Mouse (Mus musculus) heart, postnatal 25 days (tissue): ENCODE results near the gene Akap2. TPM values are rescaled to one million over a fixed set of nuclear protein-coding genes. Genes with fewer than 3 reads are reported as not detected.

Experiments
- DNase-seq: peaks from one replicate; pipeline ENCODE4 v3.0.0; 2022; ENCODE audit warnings: low spot score
- intact Hi-C: fragments of 180-260 bp; cut with DNase I; formaldehyde crosslinking; loops from one replicate; pipeline ENCODE4 v1.15.1; 2025
- total RNA-seq, 2 experiments: library from RNA; stranded (reverse); gene quantifications; 2 replicates each; pipeline ENCODE4 v1.2.3; 2021

Gene Akap2
- total RNA-seq, 2 experiments from 2014 or later, result 84.4 to 96.1 TPM

DNA sequence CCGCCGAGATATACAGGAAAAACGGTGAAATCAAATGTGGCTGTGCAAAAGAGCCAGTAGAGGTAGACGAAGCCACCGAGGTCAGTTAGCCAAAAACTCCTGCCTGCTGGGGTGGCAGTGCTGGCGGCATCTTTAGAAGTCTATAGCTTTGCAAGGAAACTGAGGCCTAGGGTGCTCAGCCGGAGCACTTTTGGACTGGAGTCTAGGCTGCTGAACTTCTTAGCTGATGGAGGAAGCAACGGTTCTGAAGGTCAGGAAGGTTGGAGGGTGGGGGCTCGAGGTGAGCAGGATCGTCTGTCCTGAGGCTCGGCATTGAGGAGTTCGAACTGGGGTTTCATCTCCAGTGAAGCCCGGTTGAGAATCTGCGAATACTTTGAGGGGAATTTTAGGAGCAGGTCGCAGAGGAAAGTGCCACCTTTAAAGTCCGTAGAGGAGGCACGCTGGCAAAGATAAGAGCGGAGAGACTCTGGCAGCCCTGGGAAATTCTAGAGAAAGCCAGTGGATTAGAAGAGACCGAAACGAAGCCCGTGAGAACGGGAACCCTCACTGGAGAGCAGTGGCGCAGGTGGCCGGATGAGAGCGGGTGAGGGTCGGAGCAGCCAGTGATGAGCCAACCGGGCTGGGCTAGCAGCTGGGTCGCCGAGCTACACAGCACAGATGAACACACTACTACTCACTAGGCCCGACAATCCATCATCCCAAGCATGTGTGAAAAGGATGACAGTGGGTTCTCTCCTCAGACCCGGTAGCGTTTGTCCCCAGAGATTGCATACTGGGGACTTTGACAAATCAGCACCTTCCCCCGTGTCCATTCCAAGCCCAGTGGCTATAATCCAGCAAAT lies 65.3 kb downstream of the Akap2 start:
- intact Hi-C loops, result loop anchor here (2.0 to 5.0 kb wide), 4 partner anchors 32 to 108 kb away; no protein-coding TSS in a partner anchor
- DNase-seq, result no peak

DNA sequence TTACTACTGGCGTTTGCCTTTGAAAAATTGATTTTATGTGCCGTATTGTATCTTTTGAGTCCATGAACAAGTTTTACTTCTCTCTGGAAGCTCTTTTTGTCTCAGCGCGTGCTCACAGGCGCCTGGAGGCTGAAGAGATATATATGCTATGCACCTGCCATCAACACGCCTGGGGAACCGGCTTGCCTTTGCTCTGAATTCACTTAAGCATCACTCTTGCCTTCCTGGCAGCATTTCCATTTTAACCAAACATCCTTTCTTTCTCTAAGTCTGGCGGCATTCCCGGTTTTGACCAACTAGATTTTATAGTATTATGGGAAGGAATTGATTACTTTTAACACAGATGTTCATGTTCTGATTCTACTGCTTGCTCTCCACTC lies 65.9 kb downstream of the Akap2 start:
- intact Hi-C loops, result loop anchor here (2.0 to 5.0 kb wide), 4 partner anchors 31 to 109 kb away; no protein-coding TSS in a partner anchor
- no peak for DNase-seq

DNA sequence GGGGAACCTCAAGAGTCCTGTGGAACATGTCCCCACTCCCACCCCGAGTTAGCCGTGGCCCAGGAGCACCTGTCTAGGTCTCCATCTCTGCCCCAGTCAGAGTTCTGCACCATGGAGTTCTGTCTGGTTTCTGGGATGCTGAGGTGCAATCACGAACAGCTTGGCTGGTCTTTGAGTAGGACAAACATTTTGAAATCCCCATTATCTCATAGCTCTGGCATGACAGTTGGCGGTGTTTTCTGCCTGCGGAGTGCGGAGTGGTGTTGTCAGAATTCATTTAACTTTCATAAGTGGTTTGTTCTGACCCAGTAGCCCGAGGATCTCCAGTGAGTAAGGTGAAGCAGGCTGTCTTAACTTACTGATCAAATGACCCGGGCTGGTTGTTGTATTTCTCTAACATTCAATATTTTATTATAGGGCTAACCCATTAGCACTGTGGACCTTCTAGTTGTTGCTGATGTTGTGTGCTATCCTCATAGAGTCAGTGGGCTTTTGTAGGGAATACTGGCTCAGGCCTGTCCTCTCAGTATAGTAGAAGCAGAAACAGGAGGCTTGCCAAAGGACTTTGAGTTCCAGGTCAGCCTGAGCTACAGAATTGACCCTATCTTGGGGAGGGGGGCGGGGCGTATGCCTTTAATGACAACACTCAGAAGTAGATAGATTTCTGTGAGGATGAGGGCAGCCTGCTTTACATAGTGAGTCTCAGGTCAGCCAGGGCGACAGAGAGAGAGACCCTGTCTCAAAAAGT lies 66.6 kb downstream of the Akap2 start:
- DNase-seq, result peak; percentile 53
- intact Hi-C loops, result loop anchor here (2.0 to 5.0 kb wide), 4 partner anchors 31 to 109 kb away; no protein-coding TSS in a partner anchor

DNA sequence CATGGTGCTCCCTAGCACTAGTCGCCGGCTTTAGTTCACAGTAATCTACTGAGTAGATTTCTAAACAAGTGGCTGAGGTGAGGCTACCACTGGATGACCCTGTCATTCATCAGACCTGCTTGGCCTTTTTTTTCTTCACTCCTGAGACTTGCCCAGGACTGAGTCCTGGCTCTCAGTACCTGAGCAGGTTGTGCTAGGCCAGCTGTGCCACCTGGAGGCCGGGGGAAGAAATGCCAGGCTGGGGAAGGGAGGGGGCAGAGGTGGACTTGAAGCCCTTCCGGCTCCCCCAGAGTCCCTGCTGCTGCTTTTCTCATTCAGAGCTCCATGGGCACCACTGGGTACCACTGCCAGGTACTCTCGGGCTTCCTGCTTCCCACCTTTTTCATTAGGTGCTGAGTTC lies 71.3 kb downstream of the Akap2 start:
- intact Hi-C loops, result no loop called here
- DNase-seq, result no peak

DNA sequence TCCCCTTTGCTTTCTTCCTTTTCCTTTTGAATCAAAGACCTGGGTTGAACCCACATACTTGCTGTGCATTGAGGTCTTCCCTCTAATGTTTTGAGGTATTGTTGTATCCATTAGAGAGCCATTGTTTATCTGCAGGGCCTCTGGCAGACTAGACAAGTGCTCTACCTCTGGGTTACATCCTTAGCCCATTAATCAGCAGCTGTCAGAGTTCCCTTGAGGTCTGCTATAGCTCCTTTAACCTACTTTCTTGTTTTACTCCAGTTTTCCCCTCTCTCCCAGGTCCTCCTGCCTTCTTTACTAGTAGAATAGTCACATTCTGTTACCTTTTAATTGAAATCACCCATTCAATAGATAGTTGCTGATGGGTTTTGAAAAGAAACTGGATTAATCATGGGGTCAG lies 71.7 kb downstream of the Akap2 start:
- intact Hi-C loops, result no loop called here
- no peak for DNase-seq

DNA sequence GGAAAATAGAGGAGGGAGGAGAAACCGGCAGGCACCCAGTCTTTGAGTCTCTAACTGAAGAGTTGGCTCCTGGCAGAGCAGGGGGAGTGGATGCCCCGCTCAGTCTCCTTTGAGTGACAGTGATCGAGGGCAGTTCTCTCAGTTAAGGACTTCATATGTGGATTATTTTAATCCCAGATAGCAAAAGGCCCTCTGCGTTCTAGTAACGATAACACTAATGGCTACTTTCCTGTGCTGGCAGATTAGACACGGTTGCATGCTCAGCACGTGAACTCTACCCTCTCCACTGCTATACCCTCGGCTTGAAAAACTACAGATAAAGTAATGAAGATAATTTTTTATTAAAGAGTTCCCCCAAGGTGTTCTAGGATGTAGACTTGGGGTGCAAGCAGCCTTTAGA lies 76.5 kb downstream of the Akap2 start:
- DNase-seq, result no peak
- intact Hi-C loops, result no loop called here

DNA sequence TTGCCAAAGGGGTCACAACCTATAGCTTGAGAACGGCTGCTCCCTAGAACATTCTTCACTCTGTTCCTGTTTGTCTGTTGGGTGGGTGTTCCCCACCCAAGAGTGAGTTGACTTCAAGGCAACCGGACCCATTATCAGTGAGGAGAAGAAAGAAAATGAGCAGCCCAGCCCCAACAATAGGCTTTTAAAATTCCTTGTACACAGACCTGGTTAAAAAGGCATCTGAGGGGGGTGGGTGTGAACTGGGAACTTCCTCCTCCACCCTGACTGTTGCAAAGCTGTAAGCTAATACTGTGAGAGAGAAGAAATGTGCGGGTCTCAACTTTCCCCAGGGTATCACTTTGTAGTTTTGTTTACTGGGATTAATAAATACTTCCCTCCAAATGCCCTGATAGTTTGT lies 77.1 kb downstream of the Akap2 start:
- intact Hi-C loops, result no loop called here
- no peak for DNase-seq

DNA sequence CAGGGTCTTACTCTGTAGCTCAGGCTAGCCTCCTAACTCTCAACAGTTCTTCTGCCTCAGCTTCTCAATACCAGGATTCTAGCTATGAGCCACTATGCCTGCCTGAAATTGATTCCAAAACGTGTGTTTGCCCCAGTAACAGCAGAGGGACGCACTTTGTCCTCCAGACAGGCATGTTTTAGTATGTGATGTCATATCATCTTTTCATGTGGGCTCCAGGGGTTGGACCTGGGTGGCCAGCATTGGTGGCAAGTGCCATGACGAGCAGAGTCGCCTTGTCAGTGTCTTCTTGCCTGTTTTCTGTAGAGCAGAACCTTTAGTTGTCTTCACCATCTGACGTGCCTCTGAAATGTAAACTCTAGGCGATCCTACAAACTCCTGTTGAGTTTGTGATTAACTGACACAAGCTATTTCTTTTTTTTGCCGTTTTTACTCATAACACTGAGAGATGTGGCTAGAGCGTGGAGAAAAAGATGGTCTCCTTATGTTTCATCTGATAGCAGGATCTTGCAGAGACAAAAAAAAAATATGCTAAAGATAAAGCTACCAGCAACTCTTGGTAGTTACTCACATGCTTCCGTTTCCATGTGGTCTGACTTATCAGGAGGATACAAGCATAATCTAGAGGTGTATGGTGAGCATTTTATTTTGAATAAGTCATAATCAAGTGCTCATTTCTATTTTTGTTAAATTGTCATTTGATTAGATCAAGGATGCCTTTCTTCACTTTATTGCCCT lies 80.3 kb downstream of the Akap2 start:
- no peak for DNase-seq
- intact Hi-C loops, result no loop called here

DNA sequence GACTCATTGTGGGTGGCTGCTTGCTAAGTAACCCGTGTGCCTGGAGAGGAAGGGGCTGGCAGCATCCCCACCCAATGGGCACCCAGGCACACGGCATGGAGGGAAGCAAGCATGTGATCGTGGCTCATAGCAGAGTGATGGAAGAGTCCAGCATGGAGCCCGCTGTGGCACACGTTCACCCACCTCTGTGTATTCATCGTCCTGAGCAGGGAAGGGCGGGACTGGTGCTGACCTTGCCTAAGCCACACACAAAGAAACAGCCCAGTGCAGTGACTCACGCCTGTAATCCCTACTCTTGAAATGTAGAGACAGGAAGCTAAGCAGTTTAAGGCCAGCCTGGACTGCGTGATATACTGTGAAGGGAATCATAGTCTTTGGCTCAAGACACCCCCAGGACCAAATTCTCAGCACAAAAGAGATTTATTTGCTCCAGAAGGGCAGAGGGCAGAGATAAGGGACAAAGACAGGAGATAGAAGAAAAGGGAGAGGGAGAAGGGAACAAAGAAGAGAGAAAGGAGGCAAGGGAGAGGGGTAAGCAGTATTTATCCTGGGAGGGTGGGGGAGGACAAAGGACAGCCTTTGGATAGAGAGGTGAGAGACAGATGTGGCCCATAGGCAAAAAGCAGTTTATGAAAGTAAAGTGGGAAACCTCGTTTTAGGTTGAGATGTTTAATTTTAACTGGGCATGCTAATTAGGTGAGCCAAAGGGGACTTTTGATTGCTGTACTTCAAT lies 81.0 kb downstream of the Akap2 start:
- intact Hi-C loops, result no loop called here
- DNase-seq, result no peak

DNA sequence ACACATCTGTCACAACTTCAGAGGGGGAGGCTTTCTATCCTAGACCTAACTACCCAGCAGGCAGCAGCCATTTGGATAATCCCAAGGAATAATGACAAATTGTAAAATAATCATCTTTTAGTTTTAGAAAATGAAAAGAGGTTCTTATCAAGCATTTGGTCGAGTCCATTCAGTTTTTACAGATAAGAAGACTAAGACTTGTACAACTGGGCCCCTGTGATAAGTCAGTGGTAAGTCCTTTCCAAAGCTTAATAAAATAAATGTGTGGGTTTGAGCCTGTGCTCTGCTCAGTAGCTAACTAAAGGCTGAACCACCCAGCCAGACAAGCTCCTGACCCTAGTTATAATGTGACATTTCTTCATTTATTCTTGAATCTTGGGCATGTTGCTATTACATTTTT lies 81.8 kb downstream of the Akap2 start:
- DNase-seq, result no peak
- intact Hi-C loops, result no loop called here

DNA sequence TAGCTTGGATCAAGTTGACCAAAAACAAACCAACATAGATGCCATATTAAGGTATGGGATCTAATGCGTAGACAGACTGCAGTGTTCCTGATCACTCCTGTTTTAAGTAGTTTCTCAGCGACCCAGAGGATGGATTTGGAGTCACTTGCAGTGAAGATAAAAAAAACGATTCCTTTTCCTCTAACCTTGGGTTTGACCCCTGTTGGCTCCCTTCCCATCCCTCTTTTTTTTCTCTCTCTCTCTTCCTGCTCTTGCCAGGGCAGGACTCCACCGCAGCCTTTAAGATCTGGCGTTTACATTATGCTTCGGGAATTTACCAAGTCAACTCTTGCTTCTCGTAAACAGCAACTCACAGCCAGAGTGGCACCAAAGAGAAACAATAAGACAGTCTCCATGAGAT lies 83.8 kb downstream of the Akap2 start:
- DNase-seq, result no peak
- intact Hi-C loops, result no loop called here

DNA sequence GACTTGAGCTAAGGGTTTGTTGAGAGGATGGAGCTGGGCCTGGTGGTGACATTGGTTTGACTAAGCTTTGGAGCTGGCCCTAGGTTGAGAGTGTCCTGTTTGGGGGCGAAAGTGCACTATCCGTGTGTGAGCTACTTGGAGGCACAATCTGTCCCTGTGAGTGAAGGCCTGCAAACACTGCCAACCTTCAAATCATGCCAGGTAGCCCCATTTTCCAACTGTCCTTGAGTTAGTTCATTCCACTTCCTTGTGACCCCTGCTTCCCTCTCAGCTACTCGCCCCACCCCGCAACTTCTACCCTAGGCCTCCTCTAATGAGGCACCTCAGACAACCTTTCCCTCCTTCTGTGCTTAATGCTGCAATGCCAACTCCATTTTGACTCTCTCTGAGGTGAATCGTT lies 84.5 kb downstream of the Akap2 start:
- intact Hi-C loops, result no loop called here
- DNase-seq, result no peak

DNA sequence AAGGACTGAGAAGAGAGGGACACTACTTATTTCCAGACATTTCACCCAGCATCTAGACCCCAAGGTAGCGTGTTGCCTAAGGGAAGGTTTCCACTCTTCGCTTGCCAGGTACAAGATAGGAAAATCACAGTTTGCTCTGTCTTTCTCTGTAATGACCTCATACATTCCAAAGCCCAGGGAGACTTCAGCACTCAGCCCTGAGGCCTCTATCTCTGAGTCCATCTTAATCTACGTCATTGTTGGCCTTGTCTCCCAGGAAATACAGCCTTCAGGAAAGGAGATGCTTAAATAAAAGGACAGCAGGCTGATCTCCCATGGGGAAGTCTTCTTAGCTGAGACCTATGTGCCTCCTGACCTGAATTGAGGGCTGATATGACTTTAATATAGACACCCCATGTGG lies 85.0 kb downstream of the Akap2 start:
- DNase-seq, result no peak
- intact Hi-C loops, result no loop called here

DNA sequence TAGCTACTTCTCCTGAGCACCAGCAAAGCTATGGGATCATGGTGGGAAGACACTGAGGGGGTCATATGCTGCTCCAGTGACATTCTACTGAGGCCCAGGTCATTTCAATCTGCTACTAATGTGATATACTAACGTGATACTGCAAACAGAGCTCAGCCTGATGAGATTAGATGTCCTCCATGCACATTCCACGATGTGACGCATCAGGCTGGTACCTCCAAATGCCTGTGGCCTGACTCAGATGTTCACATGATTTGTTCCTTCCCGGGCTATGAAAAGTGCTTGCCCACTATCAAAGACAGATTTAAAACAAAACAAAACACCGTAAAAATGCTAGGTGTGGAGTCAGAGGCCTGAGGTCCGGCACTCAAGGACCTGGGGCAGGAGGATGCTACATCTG lies 87.4 kb downstream of the Akap2 start:
- DNase-seq, result no peak
- intact Hi-C loops, result no loop called here

DNA sequence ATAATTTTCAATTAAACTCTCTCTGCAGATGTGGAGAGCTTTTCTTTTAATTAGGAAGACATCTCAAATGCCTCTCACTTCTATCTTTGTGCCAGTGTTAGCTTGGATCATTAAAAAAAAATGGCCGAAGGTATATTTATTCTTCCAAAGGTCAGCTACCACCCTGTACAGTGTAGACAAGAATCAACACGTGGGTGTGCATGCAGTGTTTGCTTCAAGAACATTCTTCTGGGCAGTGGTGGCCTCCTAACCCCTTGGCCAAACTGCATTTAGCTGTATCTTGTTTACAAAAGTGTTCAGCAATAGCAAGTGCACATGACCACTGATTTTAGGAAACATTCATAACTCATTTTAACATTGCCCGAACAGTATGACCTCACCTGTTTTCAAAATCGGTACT lies 92.0 kb downstream of the Akap2 start:
- intact Hi-C loops, result no loop called here
- DNase-seq, result no peak

DNA sequence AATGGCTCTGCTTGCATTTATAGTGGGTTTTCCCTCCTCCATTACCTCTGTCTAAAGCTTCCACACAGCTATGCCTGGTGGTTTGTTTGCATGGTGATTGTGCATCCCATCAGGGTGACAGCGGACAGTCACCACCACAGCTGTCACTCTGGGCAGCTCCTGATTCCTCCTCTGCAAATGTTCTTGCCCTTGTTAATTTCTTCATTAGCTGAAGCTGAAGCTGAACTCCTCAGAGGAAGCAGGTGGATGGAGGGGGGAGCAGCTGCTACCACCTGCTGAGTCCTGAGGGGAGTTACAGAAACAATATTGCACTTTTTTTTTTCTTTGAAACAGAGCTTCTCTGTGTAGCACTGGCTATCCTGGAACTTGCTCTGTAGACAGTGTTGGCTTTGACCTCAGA lies 94.6 kb downstream of the Akap2 start:
- DNase-seq, result no peak
- intact Hi-C loops, result loop anchor here (5.0 kb wide), 1 partner anchor 35 kb away; no protein-coding TSS in a partner anchor

DNA sequence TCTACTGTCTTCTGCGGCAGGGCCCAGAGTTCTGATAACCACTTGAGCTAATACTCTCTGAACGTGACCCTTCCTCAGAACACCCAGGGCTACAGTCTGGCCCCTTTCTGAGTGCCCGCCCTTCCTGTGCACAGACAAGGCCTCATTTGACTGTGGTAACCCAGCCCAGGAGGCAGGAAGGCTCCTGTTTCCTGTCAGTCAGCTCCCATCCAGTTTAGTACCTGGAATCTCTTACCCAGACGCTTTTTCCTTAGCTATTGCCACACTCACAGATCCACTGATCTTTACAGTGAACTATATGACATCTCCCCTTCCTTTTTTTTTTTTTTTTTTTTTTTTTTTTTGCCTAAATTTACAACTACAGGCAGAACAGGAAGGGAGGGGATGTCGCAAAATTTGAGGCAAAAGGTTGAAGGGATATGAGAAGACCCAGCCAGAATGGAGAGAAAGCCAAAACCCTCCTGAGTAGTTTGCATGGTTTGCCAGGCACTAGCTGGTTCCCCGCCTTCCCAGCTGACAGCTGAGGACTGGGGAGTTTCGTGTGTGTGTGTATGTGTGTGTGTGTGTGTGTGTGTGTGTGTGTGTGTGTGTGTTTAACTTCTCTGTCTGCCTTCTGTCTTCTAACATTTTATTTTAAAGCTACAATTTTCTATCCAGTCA lies 95.6 kb downstream of the Akap2 start:
- intact Hi-C loops, result loop anchor here (5.0 kb wide), 1 partner anchor 34 kb away; no protein-coding TSS in a partner anchor
- DNase-seq, result peak; percentile 47

DNA sequence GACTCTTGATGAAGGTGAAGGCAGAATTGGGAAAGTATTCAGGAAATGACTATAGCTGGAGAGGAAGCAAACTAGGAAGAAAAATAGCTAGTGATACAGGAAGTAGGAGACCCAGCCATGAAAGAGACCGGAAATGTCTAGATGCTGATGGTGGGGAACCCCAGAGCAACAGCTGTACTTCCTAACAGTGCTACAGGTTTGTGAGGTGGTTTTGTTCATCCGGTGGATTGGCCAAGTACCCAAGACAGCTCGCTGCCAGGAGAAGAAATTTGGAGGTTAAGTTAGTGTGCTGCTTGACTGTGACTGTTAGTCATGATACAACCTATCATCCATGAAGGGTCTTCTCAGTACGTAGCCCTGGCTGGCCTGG lies 96.1 kb downstream of the Akap2 start:
- no peak for DNase-seq
- intact Hi-C loops, result loop anchor here (5.0 kb wide), 1 partner anchor 34 kb away; no protein-coding TSS in a partner anchor

DNA sequence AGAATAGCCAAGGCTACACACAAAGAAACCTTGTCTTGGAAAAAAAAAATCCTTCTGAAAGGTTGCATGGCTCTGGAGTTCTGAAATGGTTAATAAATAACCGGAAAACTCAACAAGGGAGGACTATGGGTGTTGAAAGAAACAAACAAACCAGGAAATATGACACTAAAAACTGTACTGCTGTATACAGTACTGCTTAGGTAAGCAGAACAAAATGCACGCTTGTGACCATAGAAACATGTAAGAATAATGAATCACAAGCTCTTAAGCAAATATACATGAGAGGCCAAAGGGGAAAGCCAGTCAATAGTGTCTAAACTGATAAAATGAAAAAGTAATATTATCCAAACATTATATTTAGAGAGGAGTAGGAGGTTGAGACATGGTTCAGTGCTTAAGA lies 97.9 kb downstream of the Akap2 start:
- intact Hi-C loops, result loop anchor here (2.0 kb wide), 1 partner anchor 33 kb away; no protein-coding TSS in a partner anchor
- DNase-seq, result no peak
